Comparison of ENCODE assay signal across 19 mouse cellular contexts in genomic region chr17:88974538-88974937, GRCm38 (mm10).
DNase-seq lines count a peak whose midpoint lies in the region; ATAC-seq lines count a peak whose summit lies in the region.
"Had no signal": no experiment of that assay in that cellular context is flagged by ENCODE, and none has a peak within 500 bp of the region (broad histone marks: within the 10 kb centered on the region; RNA-seq: fewer than 3 reads in every experiment).

No protein-coding gene starts in this region.

- ATAC-seq in granulocyte monocyte progenitor cell, adult 5-6 weeks (replicated peaks; ENCODE audit: poor library complexity, severe bottlenecking), result peak; percentile 72
- ATAC-seq in megakaryocyte, adult 5-6 weeks (ENCODE audit: poor library complexity, severe bottlenecking), result peak; percentile 64
- ATAC-seq in megakaryocyte progenitor cell, adult 5-6 weeks (replicated peaks; ENCODE audit: poor library complexity), result peak; percentile 34
- ATAC-seq: activated CD4-positive, CD25-positive, alpha-beta regulatory T cell, adult 4 months; CD4-positive, CD25-positive, alpha-beta regulatory T cell, adult 4 months; Patski had no signal

- no peak for DNase-seq in adrenal gland, adult 8-10 months
- DNase-seq in retina, postnatal 1 day, result no peak
- no peak for DNase-seq in ovary, adult 18-20 months (ENCODE audit: low spot score)
- DNase-seq: adrenal gland, adult 2 months; adrenal gland, postnatal 10 days; adrenal gland, postnatal 14 days; adrenal gland, postnatal 25 days; adrenal gland, postnatal 36 days; B cell, adult 2 months; cerebellum, adult 11 months; cerebellum, adult 11-12 months; cerebellum, adult 18-20 months; cerebellum, adult 2 months had no signal
